ENCODE assay signal across 25 mouse cellular contexts in genomic region chr17:46021760-46022159, GRCm38 (mm10). TPM values are rescaled to one million over a fixed set of nuclear protein-coding genes. Genes with fewer than 3 reads are reported as not detected.
"Had no signal": no experiment of that assay in that cellular context is flagged by ENCODE, and none has a peak within 500 bp of the region (broad histone marks: within the 10 kb centered on the region; RNA-seq: fewer than 3 reads in every experiment).

No protein-coding gene starts in this region.

- ATAC-seq: hindbrain, embryonic 16.5 days; inflammation-experienced regulatory T-cells, adult 6 months; intestine, embryonic 15.5 days; liver, embryonic 12.5 days had no signal

- DNase-seq: gastrocnemius, postnatal 14 days; heart, adult 2 months; heart, postnatal 14 days; heart, postnatal 4 days; kidney, adult 18-20 months; kidney, adult 8-10 months; kidney, postnatal 10 days; kidney, postnatal 25 days; kidney, postnatal 4 days; left cerebral cortex, postnatal 4 days had no signal

- H3K9ac ChIP-seq: heart, embryonic 13.5 days; heart, embryonic 15.5 days; hindbrain, embryonic 12.5 days; hindbrain, embryonic 14.5 days; intestine, embryonic 15.5 days; limb, embryonic 12.5 days; limb, embryonic 15.5 days; liver, embryonic 12.5 days; liver, embryonic 14.5 days had no signal

- H3K27me3 ChIP-seq: heart, embryonic 13.5 days; heart, embryonic 15.5 days; hindbrain, embryonic 12.5 days; intestine, embryonic 15.5 days; limb, embryonic 12.5 days; limb, embryonic 15.5 days; liver, embryonic 12.5 days had no signal

- H3K4me3 ChIP-seq: heart, adult 2 months; heart, embryonic 13.5 days; heart, embryonic 15.5 days; hindbrain, embryonic 10.5 days; hindbrain, embryonic 12.5 days; intestine, embryonic 15.5 days; layer of hippocampus, adult 2 months; left cerebral cortex, adult 2 months; limb, embryonic 12.5 days; limb, embryonic 15.5 days; liver, embryonic 12.5 days had no signal

- H3K27ac ChIP-seq: heart, adult 2 months; heart, embryonic 13.5 days; heart, embryonic 15.5 days; hindbrain, embryonic 10.5 days; hindbrain, embryonic 12.5 days; hindbrain, embryonic 14.5 days; intestine, embryonic 15.5 days; layer of hippocampus, adult 2 months; left cerebral cortex, adult 2 months; limb, embryonic 12.5 days; limb, embryonic 15.5 days; liver, embryonic 12.5 days; liver, embryonic 14.5 days had no signal

- H3K4me2 ChIP-seq: heart, embryonic 11.5 days; heart, embryonic 13.5 days; heart, embryonic 15.5 days; hindbrain, embryonic 12.5 days; hindbrain, embryonic 14.5 days; intestine, embryonic 15.5 days; limb, embryonic 12.5 days; limb, embryonic 15.5 days; liver, embryonic 12.5 days had no signal

- H3K9me3 ChIP-seq: heart, embryonic 13.5 days; heart, embryonic 15.5 days; hindbrain, embryonic 10.5 days; hindbrain, embryonic 12.5 days; intestine, embryonic 15.5 days; limb, embryonic 12.5 days; limb, embryonic 15.5 days; liver, embryonic 12.5 days had no signal

RNA-seq across cellular contexts. Expression of gene Vegfa, which starts 10.4 kb away (rescaled TPM):
- polyA plus RNA-seq: inflammation-experienced regulatory T-cells, adult 6 months had no signal
